Mouse (Mus musculus): ENCODE results near the gene A930017K11Rik.

Gene A930017K11Rik

GRCm38 (mm10) chr17:25922120-25922519 is 30.2 kb downstream of the A930017K11Rik start:
- peak; percentile 45 to 56 for DNase-seq

- DNase-seq, result peak; percentile 100
Observed at GRCm38 (mm10) chr17:25919786-25920642, 32.4 kb downstream of the A930017K11Rik start.

- DNase-seq, result peak; percentile 68 to 77
Observed at GRCm38 (mm10) chr17:25919144-25919785, 33.1 kb downstream of the A930017K11Rik start, which contains the start of gene Rab40c. TSS of gene Rab40c (minus strand) at chr17:25919727.

DNA sequence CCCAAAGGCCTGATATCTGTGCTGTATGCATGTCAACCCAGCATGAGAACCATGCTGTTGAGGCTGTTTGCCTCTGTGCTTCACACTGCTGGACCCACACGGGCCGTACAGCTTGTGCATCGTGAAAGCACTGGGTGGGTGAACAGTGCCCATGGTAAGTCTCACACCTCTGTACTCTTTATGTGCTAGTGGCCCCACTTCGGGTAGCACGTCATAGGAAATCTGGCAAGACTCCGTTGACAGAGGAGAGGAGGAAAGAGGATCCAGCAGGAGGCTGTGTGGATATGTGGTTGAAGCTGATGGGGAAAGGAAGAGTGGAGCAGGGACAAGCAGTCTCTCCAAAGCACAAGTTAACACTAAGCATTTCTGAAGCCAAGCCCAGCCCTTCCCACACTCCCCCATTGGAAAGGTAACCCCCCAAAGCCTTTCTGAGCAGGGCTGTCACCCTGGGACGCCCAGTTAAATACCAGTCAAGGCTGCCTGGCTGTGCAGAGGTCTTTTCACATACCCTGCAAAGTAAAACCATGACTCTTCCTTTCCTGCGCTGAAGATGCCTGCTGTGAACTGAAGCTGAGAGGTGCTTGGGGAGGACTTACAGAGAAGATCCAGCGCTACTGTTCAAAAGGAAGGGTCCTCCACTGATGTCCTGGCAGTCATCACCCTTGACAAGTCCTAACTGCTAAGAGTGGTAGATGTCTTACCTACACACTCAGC is 34.2 kb downstream of the A930017K11Rik start:
- DNase-seq, result no peak

DNA sequence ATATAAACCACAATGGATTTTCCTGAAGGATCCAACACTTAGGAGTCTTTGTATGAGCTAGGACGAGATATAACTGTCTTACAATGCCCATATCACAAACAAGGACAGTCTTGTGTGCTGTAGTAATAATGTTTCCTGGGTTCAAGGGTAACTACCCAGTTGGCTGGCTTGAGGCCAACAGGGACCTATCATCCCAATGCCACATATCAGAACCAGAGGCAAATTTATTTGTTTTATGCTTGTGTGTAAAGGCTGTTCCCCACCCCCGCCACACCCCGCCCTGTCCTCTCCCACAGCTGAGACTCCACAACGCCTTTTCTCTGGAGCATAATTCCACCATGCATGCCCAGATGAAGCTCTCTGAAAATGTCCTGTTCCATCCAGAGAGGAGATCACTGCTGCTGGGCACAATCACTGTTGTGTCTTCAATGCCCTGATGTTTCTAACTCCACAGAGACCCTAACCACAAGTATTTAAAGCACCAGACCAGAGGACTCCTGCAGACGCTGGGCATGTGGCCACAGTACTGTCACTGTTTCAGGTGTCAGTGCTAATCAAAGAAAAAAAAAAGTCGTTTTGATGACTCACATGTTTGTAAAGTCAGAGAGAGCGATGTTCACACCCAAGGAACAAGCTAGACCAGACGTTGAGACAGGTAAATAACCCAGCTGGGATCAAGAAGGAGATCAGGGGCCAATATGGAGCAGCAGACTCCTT is 35.3 kb downstream of the A930017K11Rik start:
- no peak for DNase-seq

DNA sequence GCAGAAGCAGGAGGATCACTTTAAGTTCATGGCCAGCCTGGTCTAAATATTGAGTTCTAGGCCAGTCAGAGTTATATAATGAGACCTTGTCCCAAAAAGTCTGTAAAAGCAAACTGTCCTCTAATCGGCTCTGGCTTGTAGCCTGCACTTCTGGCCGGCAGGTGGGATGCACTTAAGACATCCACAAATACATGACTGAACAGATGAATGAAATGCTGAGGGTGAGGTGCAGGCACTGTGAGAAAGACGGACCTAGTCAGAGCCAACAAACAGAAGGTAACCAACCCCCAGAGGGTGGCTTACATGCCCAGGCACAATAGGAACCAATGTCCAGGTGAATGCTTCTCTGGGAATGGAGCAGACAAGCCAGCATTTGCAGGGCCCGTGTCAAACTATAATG is 38.1 kb downstream of the A930017K11Rik start:
- no peak for DNase-seq

DNA sequence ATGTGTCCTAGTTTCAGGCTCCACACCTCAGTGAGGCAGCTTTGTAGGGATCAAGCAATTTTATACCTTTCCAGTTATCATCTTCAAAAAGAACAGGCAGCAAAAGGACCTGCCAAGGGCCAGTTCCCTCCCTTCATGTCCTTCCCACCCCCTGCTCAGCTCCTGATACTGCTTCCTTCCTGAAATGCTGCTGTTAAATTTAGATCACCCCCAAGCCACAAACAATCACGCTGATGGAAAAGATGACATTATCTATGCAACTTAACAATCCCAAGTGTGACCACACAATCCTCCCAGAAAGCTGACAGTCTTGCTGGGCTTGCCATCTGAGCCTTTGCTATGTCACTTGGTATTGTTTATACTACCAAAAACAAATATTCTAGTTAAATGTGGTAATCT is 38.5 kb downstream of the A930017K11Rik start:
- no peak for DNase-seq

DNA sequence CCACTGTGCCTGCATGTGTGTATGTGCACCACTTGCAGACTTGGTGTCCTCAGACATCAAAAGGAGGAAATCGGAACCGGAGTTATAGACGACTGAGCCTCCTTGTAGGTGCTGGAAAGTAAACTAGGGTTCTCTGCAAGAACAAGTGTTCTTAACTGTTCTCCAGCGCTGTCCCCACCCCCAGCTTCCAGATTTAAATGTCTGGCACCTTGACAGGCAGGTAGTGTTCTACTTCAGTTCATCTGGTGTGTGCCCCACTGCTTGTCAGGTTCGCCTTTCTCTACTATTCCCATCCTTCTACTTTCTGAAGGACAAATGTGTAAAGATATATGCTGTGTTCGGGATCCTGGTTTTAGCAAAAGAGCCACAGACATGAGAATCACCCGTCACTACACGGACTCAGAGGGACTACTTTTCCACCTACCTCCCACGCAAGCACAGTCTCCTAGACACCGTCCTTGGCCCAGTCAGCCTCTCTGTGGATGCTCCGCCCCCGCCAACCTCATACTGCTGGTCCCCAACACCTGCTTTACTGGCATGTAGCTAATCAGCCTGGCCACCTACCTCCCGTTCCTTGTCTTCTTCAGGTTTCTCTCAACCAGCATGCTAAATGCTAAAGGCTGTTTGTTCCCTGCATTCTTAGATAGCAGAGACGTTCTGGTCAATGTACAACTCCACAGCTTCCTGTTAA is 39.0 kb downstream of the A930017K11Rik start:
- peak in 1 of 2 experiments; percentile 26 for DNase-seq

DNA sequence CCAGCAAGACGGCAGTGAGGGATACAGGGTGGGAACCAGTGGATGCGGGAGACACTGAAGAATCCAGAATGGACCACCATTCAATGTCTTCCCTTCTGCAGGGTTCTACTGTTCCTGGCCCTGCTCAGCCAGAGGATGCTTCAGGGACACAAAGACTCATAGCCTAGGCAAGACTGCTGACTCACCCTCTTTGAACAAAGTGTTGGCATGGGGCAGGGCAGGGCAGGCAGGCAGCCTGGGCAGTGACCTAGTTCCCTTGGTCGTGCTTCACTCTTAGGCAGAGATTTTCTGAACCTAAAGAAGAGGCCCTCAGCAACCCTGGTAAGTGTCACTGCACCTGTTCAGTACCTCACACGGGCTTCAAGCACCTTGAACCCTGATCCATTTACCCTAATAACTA is 40.5 kb downstream of the A930017K11Rik start:
- DNase-seq, result no peak

DNA sequence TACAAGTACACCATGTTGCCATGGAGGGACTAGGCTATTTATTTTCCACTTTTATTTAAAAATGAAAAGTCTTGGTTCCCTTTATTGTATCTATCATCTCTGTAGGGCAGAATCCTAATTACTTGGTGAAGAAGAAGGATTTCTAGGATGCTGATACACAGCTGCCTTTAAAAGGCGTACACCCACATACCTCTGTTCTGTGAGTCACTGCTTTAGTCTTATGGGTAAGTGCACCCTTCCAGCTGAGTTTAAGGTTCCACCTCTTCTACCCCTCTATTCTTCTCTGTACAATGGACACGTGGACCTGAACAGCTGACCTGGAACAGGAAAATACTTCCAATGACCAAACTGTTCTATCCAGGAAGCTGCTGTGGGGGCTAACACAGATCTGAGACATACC is 44.7 kb downstream of the A930017K11Rik start:
- DNase-seq, result no peak

DNA sequence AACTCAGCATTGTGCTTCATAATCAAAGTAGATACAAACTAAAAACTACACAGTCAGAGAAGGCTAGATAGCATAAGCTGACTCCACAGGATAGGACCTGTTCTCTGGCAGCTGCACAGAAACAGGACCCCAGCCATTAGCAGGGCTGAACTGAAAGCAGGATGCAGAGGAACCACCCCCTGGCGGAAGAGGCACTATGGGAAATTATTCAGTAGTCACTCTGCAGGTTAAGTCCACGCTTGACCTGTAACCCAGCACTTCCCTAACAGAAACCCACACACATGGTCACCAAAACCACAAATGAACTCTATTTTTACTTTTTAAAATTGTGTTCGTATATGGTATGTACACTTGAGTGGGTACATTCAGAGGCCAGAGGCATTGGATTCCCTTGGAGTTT is 49.3 kb downstream of the A930017K11Rik start:
- DNase-seq, result no peak

GRCm38 (mm10) chr17:25900193-25900592 is 52.2 kb downstream of the A930017K11Rik start:
- DNase-seq, result no peak
